ENCODE assay signal across 24 mouse cellular contexts in genomic region chr7:38013946-38014345, GRCm38 (mm10). TPM values are rescaled to one million over a fixed set of nuclear protein-coding genes. Genes with fewer than 3 reads are reported as not detected.
A peak's percentile ranks its signal among the peaks of the same experiment; 100 is the strongest.
DNase-seq lines count a peak whose midpoint lies in the region; ATAC-seq and TF ChIP-seq lines count a peak whose summit lies in the region.
"Had no signal": no experiment of that assay in that cellular context is flagged by ENCODE, and none has a peak within 500 bp of the region (broad histone marks: within the 10 kb centered on the region; RNA-seq: fewer than 3 reads in every experiment).

No protein-coding gene starts in this region.

- ATAC-seq in hindbrain, embryonic 13.5 days (ENCODE audit: low FRiP score) = no peak
- ATAC-seq: forebrain, embryonic 13.5 days; forebrain, embryonic 16.5 days; intestine, postnatal 0 days had no signal

- WGBS in hindbrain, embryonic 13.5 days = 87% methylated on average over 3 of the region's 3 CpGs

- peak; percentile 19 to 20 for DNase-seq in frontal cortex, postnatal 36 days (ENCODE audit: low spot score in 2 of 2)
- DNase-seq in frontal cortex, postnatal 14 days (ENCODE audit: low spot score in 2 of 2) = no peak
- peak; percentile 10 to 12 for DNase-seq in left cerebral cortex, adult 8-10 months (ENCODE audit: low spot score in 2 of 2)
- no peak for DNase-seq in left cerebral cortex, adult 11 months (ENCODE audit: low spot score)
- DNase-seq: adrenal gland, adult 2 months; adrenal gland, postnatal 14 days; B cell, adult 2 months; cerebellum, adult 11-12 months; cerebellum, adult 8-10 months; cerebellum, postnatal 10 days; gastrocnemius, postnatal 36 days; heart, adult 2 months; heart, postnatal 14 days; heart, postnatal 4 days had no signal

- no peak overlapping the region for H3K4me3 ChIP-seq in ES-Bruce4 (ENCODE audit: low read depth, low read length)
- no peak overlapping the region for H3K4me3 ChIP-seq in hindbrain, embryonic 13.5 days
- H3K4me3 ChIP-seq: forebrain, embryonic 10.5 days; forebrain, embryonic 13.5 days; heart, adult 2 months; heart, embryonic 10.5 days; heart, embryonic 13.5 days; hindbrain, embryonic 15.5 days had no signal

- no peaks in the 10 kb centered on the region for H3K4me1 ChIP-seq in ES-Bruce4 (ENCODE audit: control insufficient read depth, insufficient read depth, low read length)
- peaks cover 21% of the 10 kb centered on the region; the same call in 1 of the 2 replicates for H3K4me1 ChIP-seq in hindbrain, embryonic 13.5 days (replicated peaks)

- TF ChIP-seq POLR2A in ES-Bruce4 (IDR thresholded peaks at IDR 0.05; ENCODE audit: insufficient read depth, low read length) = no peak

- no peak for TF ChIP-seq CTCF in ES-Bruce4 (IDR thresholded peaks at IDR 0.05; ENCODE audit: low read depth, low read length)

- peak overlapping the region; percentile 11; the same call in 1 of the 2 replicates for H3K27ac ChIP-seq in ES-Bruce4 (ENCODE audit: insufficient read depth, low read length)
- H3K27ac ChIP-seq in hindbrain, embryonic 13.5 days = no peak overlapping the region
- H3K27ac ChIP-seq: forebrain, embryonic 10.5 days; forebrain, embryonic 13.5 days; heart, adult 2 months; heart, embryonic 10.5 days; heart, embryonic 13.5 days; hindbrain, embryonic 15.5 days had no signal

- H3K9me3 ChIP-seq in ES-Bruce4 (replicated peaks; ENCODE audit: control insufficient read depth, insufficient read depth, low read length, poor library complexity, severe bottlenecking) = no peaks in the 10 kb centered on the region
- no peaks in the 10 kb centered on the region for H3K9me3 ChIP-seq in hindbrain, embryonic 13.5 days
- H3K9me3 ChIP-seq: forebrain, embryonic 10.5 days; forebrain, embryonic 13.5 days; heart, embryonic 10.5 days; heart, embryonic 13.5 days; hindbrain, embryonic 15.5 days had no signal

- H3K4me2 ChIP-seq in hindbrain, embryonic 13.5 days = no peak overlapping the region
- H3K4me2 ChIP-seq: forebrain, embryonic 13.5 days; heart, embryonic 13.5 days; hindbrain, embryonic 15.5 days had no signal

- no peak for TF ChIP-seq EP300 in ES-Bruce4 (IDR thresholded peaks at IDR 0.05; ENCODE audit: insufficient read depth, low read depth, low read length)

- no peaks in the 10 kb centered on the region for H3K27me3 ChIP-seq in ES-Bruce4 (ENCODE audit: control insufficient read depth, insufficient read depth, low read length, poor library complexity, severe bottlenecking)
- no peaks in the 10 kb centered on the region for H3K27me3 ChIP-seq in hindbrain, embryonic 13.5 days
- H3K27me3 ChIP-seq: CH12.LX; forebrain, embryonic 13.5 days; heart, embryonic 13.5 days; hindbrain, embryonic 15.5 days had no signal

- peaks cover 18% of the 10 kb centered on the region for H3K36me3 ChIP-seq in ES-Bruce4 (ENCODE audit: control insufficient read depth, insufficient read depth, low read length, poor library complexity, severe bottlenecking)
- no peaks in the 10 kb centered on the region for H3K36me3 ChIP-seq in hindbrain, embryonic 13.5 days
- H3K36me3 ChIP-seq: forebrain, embryonic 10.5 days; heart, embryonic 10.5 days; heart, embryonic 13.5 days; hindbrain, embryonic 15.5 days had no signal

- peak overlapping the region; percentile 64; the same call in 1 of the 2 replicates for H3K9ac ChIP-seq in ES-Bruce4 (ENCODE audit: low read depth, poor library complexity, severe bottlenecking)
- no peak overlapping the region for H3K9ac ChIP-seq in hindbrain, embryonic 13.5 days
- H3K9ac ChIP-seq: forebrain, embryonic 13.5 days; heart, embryonic 13.5 days; hindbrain, embryonic 15.5 days had no signal

RNA-seq across cellular contexts. Expression of gene Uri1, which starts 9.4 kb away (rescaled TPM):
- total RNA-seq in left cerebral cortex, adult 8-10 months (2022) = 10 to 100 TPM; 38.0 to 56.0 (median 47.4) TPM
- 182 and 205 TPM in 2 replicates for polyA plus RNA-seq in ES-Bruce4 (2011; ENCODE audit: insufficient read depth, insufficient read length, low read depth, missing spikeins)
- polyA plus RNA-seq in hindbrain, embryonic 13.5 days (2015; fragmentation: Nextera tagmentation; extraction: Ambion mirVana) = 35.7 and 36.1 TPM in 2 replicates

Comparison
In these comparisons a context has a peak if more than half of its experiments do, and no peak if none do; other contexts are left out.
1. DNase-seq: peak in frontal cortex, postnatal 36 days (2 of 2) and left cerebral cortex, adult 8-10 months (2 of 2); none in frontal cortex, postnatal 14 days (0 of 2) and left cerebral cortex, adult 11 months (single experiment).